Mouse (Mus musculus): ENCODE results near the gene Rbms1. TPM values are rescaled to one million over a fixed set of nuclear protein-coding genes. Genes with fewer than 3 reads are reported as not detected.
A peak's percentile ranks its signal among the peaks of the same experiment; 100 is the strongest.

Gene Rbms1
- polyA plus RNA-seq, 1 experiment from 2014 or later = 47.8 TPM

GRCm38 (mm10) chr2:60864256-60864795, 98.7 kb downstream of the Rbms1 start:
- no peaks in the 10 kb centered on the region for H3K27me3 ChIP-seq
- no peaks in the 10 kb centered on the region; the same call in 1 of the 2 replicates for H3K36me3 ChIP-seq (replicated peaks)
- no peaks in the 10 kb centered on the region for H3K9me3 ChIP-seq (replicated peaks)
- 54% methylated on average over 5 of the region's 5 CpGs for whole genome bisulfite sequencing (ENCODE audit: insufficient replicate concordance)
- H3K4me1 ChIP-seq (replicated peaks) = peaks cover 55% of the 10 kb centered on the region
- H3K27ac ChIP-seq (replicated peaks) = peak overlapping the region; percentile 62
- peak overlapping the region; percentile 25; the same call in 1 of the 2 replicates for H3K4me2 ChIP-seq
- no peak for ATAC-seq (ENCODE audit: insufficient read depth)
- no peak overlapping the region for H3K9ac ChIP-seq
- H3K4me3 ChIP-seq (replicated peaks) = no peak overlapping the region

GRCm38 (mm10) chr2:60863827-60864226, 99.2 kb downstream of the Rbms1 start:
- H3K36me3 ChIP-seq (replicated peaks) = peaks cover 3% of the 10 kb centered on the region; the same call in 1 of the 2 replicates
- peak overlapping the region; percentile 62; the same call in 1 of the 2 replicates for H3K27ac ChIP-seq (replicated peaks)

GRCm38 (mm10) chr2:60862913-60863711, 99.9 kb downstream of the Rbms1 start:
- Histone ChIP-seq H3K27ac (replicated peaks) (peak overlapping the region; percentile 62), H3K4me2 (no peak overlapping the region), H3K9me3 (replicated peaks) (no peaks in the 10 kb centered on the region), H3K4me3 (replicated peaks) (no peak overlapping the region), H3K36me3 (replicated peaks) (peaks cover 10% of the 10 kb centered on the region; the same call in 1 of the 2 replicates), H3K27me3 (no peaks in the 10 kb centered on the region), H3K4me1 (replicated peaks) (peaks cover 46% of the 10 kb centered on the region), H3K9ac (no peak overlapping the region)
- WGBS (ENCODE audit: insufficient replicate concordance) = 74% methylated on average over 8 of the region's 8 CpGs
- peak; percentile 54 for ATAC-seq (ENCODE audit: insufficient read depth)

More at GRCm38 (mm10) chr2:60863827-60864226, 99.2 kb downstream of the Rbms1 start:
- Histone ChIP-seq H3K27me3 (no peaks in the 10 kb centered on the region), H3K9me3 (replicated peaks) (no peaks in the 10 kb centered on the region), H3K9ac (no peak overlapping the region), H3K4me3 (replicated peaks) (no peak overlapping the region), H3K4me2 (no peak overlapping the region), H3K4me1 (replicated peaks) (peaks cover 50% of the 10 kb centered on the region)
- 79% methylated on average over 2 of the region's 2 CpGs for WGBS (ENCODE audit: insufficient replicate concordance)
- no peak for ATAC-seq (ENCODE audit: insufficient read depth)

GRCm38 (mm10) chr2:60858116-60858515, 104.9 kb downstream of the Rbms1 start:
- H3K27ac ChIP-seq (replicated peaks) = no peak overlapping the region
- WGBS (ENCODE audit: insufficient replicate concordance) = 65% methylated on average over 1 of the region's 1 CpGs
- H3K4me3 ChIP-seq (replicated peaks) = no peak overlapping the region
- H3K9me3 ChIP-seq (replicated peaks) = no peaks in the 10 kb centered on the region
- peaks cover 16% of the 10 kb centered on the region; the same call in 1 of the 2 replicates for H3K36me3 ChIP-seq (replicated peaks)
- H3K4me1 ChIP-seq (replicated peaks) = peaks cover 5% of the 10 kb centered on the region
- no peak overlapping the region for H3K9ac ChIP-seq
- no peak overlapping the region for H3K4me2 ChIP-seq
- ATAC-seq (ENCODE audit: insufficient read depth) = no peak
- no peaks in the 10 kb centered on the region for H3K27me3 ChIP-seq

- no peak overlapping the region for H3K9ac ChIP-seq
- no peaks in the 10 kb centered on the region for H3K9me3 ChIP-seq (replicated peaks)
- no peak overlapping the region for H3K4me2 ChIP-seq
- no peak overlapping the region for H3K4me3 ChIP-seq (replicated peaks)
- no peaks in the 10 kb centered on the region for H3K27me3 ChIP-seq
- peaks cover 8% of the 10 kb centered on the region for H3K4me1 ChIP-seq (replicated peaks)
- WGBS (ENCODE audit: insufficient replicate concordance) = 77% methylated on average over 2 of the region's 2 CpGs
- peaks cover 16% of the 10 kb centered on the region; the same call in 1 of the 2 replicates for H3K36me3 ChIP-seq (replicated peaks)
- no peak for ATAC-seq (ENCODE audit: insufficient read depth)
- H3K27ac ChIP-seq (replicated peaks) = no peak overlapping the region
Measured at GRCm38 (mm10) chr2:60856097-60856496, 106.9 kb downstream of the Rbms1 start.

GRCm38 (mm10) chr2:60855006-60855405, 108.0 kb downstream of the Rbms1 start:
- Histone ChIP-seq H3K4me1 (replicated peaks) (peaks cover 17% of the 10 kb centered on the region), H3K9ac (no peak overlapping the region), H3K36me3 (replicated peaks) (peaks cover 16% of the 10 kb centered on the region; the same call in 1 of the 2 replicates), H3K4me2 (no peak overlapping the region), H3K9me3 (replicated peaks) (no peaks in the 10 kb centered on the region), H3K27ac (replicated peaks) (no peak overlapping the region), H3K27me3 (no peaks in the 10 kb centered on the region), H3K4me3 (replicated peaks) (no peak overlapping the region)
- ATAC-seq (ENCODE audit: insufficient read depth) = peak; percentile 47
- WGBS (ENCODE audit: insufficient replicate concordance) = 14% methylated on average over 4 of the region's 4 CpGs

GRCm38 (mm10) chr2:60851898-60852297, 111.1 kb downstream of the Rbms1 start:
- Histone ChIP-seq H3K4me2 (no peak overlapping the region), H3K27ac (replicated peaks) (no peak overlapping the region), H3K9ac (no peak overlapping the region), H3K9me3 (replicated peaks) (no peaks in the 10 kb centered on the region), H3K36me3 (replicated peaks) (no peaks in the 10 kb centered on the region), H3K27me3 (no peaks in the 10 kb centered on the region), H3K4me1 (replicated peaks) (peaks cover 16% of the 10 kb centered on the region), H3K4me3 (replicated peaks) (no peak overlapping the region)
- 72% methylated on average over 3 of the region's 3 CpGs for WGBS (ENCODE audit: insufficient replicate concordance)
- no peak for ATAC-seq (ENCODE audit: insufficient read depth)

- no peak overlapping the region for H3K9ac ChIP-seq
- H3K4me2 ChIP-seq = no peak overlapping the region
- H3K4me1 ChIP-seq (replicated peaks) = peaks cover 16% of the 10 kb centered on the region
- no peaks in the 10 kb centered on the region for H3K36me3 ChIP-seq (replicated peaks)
- no peaks in the 10 kb centered on the region for H3K27me3 ChIP-seq
- H3K9me3 ChIP-seq (replicated peaks) = no peaks in the 10 kb centered on the region
- 68% methylated on average over 14 of the region's 14 CpGs for WGBS (ENCODE audit: insufficient replicate concordance)
- H3K27ac ChIP-seq (replicated peaks) = no peak overlapping the region
- no peak overlapping the region for H3K4me3 ChIP-seq (replicated peaks)
- no peak for ATAC-seq (ENCODE audit: insufficient read depth)
Measured at GRCm38 (mm10) chr2:60851057-60851718, 111.8 kb downstream of the Rbms1 start.

- Histone ChIP-seq H3K4me2 (no peak overlapping the region), H3K9me3 (replicated peaks) (no peaks in the 10 kb centered on the region), H3K9ac (no peak overlapping the region), H3K27me3 (no peaks in the 10 kb centered on the region), H3K4me1 (replicated peaks) (peaks cover 38% of the 10 kb centered on the region), H3K36me3 (replicated peaks) (no peaks in the 10 kb centered on the region), H3K4me3 (replicated peaks) (no peak overlapping the region), H3K27ac (replicated peaks) (no peak overlapping the region)
- no peak for ATAC-seq (ENCODE audit: insufficient read depth)
- 47% methylated on average over 4 of the region's 4 CpGs for WGBS (ENCODE audit: insufficient replicate concordance)
Measured at GRCm38 (mm10) chr2:60848478-60848877, 114.5 kb downstream of the Rbms1 start.

- H3K4me1 ChIP-seq (replicated peaks) = peaks cover 41% of the 10 kb centered on the region
- H3K36me3 ChIP-seq (replicated peaks) = no peaks in the 10 kb centered on the region
- H3K9ac ChIP-seq = no peak overlapping the region
- H3K4me3 ChIP-seq (replicated peaks) = no peak overlapping the region
- H3K4me2 ChIP-seq = no peak overlapping the region
- H3K27me3 ChIP-seq = no peaks in the 10 kb centered on the region
- no peak overlapping the region for H3K27ac ChIP-seq (replicated peaks)
- WGBS (ENCODE audit: insufficient replicate concordance) = 38% methylated on average over 3 of the region's 3 CpGs
- no peaks in the 10 kb centered on the region for H3K9me3 ChIP-seq (replicated peaks)
- no peak for ATAC-seq (ENCODE audit: insufficient read depth)
Measured at GRCm38 (mm10) chr2:60847984-60848383, 115.0 kb downstream of the Rbms1 start.

- ATAC-seq (ENCODE audit: insufficient read depth) = peak; percentile 81
- no peaks in the 10 kb centered on the region for H3K9me3 ChIP-seq (replicated peaks)
- peaks cover 6% of the 10 kb centered on the region; the same call in 1 of the 2 replicates for H3K36me3 ChIP-seq (replicated peaks)
- H3K4me3 ChIP-seq (replicated peaks) = no peak overlapping the region
- peaks cover 33% of the 10 kb centered on the region for H3K4me1 ChIP-seq (replicated peaks)
- no peak overlapping the region for H3K27ac ChIP-seq (replicated peaks)
- 21% methylated on average over 5 of the region's 5 CpGs for WGBS (ENCODE audit: insufficient replicate concordance)
- no peak overlapping the region for H3K9ac ChIP-seq
- H3K4me2 ChIP-seq = no peak overlapping the region
- no peaks in the 10 kb centered on the region for H3K27me3 ChIP-seq
Measured at GRCm38 (mm10) chr2:60845316-60845894, 117.6 kb downstream of the Rbms1 start.
